Mouse (Mus musculus): ENCODE measurements around the gene Bbip1.

DNA sequence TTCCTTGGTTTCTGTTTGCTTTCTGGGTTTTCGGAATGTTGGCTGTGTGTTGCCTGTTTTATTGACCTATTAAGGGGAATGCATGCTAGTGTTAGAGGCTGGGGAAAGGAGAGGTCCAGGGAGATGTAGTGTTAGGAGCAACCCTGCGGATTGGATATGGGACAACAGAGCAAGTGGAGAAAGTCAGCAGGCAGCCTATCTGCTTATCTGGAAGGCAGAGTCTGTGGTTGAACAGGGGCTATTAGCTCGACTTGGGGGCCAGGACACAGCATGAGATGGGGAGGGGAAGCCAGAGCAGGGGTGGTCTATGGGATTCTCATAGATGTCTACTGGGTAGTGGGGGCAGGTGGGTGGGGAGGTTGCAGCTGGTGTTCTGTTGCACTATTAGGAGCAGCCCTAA, 37.6 kb upstream of the Bbip1 start:
- TF ChIP-seq POLR2A (IDR thresholded peaks at IDR 0.05; ENCODE audit: control insufficient read depth, low read depth, low read length) (no peak), CTCF (IDR thresholded peaks at IDR 0.05; ENCODE audit: control insufficient read depth, insufficient read depth, insufficient replicate concordance, low read depth, low read length) (no peak)
